Mouse (Mus musculus): ENCODE measurements around the gene Fgfr2.

GRCm38 (mm10) chr7:130711851-130712250, 2411.3 kb downstream of the Fgfr2 start:
- TF ChIP-seq CTCF (IDR thresholded peaks at IDR 0.05; ENCODE audit: control insufficient read depth, insufficient read depth, insufficient read length) (no peak), MYOD1 (IDR thresholded peaks at IDR 0.05; ENCODE audit: control insufficient read depth, insufficient read length, low read depth) (no peak), USF1 (IDR thresholded peaks at IDR 0.05; ENCODE audit: low read depth) (no peak), MAX (IDR thresholded peaks at IDR 0.05) (no peak), CEBPB (IDR thresholded peaks at IDR 0.05; ENCODE audit: low read depth) (no peak)
